Mouse (Mus musculus) heart, postnatal 0 days (tissue): Measurements from ENCODE around the gene Acox3. TPM values are rescaled to one million over a fixed set of nuclear protein-coding genes. Genes with fewer than 3 reads are reported as not detected.

Experiments
- ATAC-seq: fragments of 200-750 bp; cut with Nextera tagmentation; 2 replicates; pipeline ENCODE4 v1.8.0; 2017; ENCODE audit warnings: low read depth, moderate number of reproducible peaks, moderate library complexity; ENCODE audit not compliant: insufficient read depth
- DNase-seq: peaks from one replicate; pipeline ENCODE4 v3.0.0-alpha.2; 2016; ENCODE audit warnings: low spot score
- H3K27ac ChIP-seq: fragments of 300-500 bp; sonication (generic); 2 replicates; pipeline ENCODE4 v1.5.1; 2014; ENCODE audit warnings: low read depth, mild to moderate bottlenecking
- H3K27me3 ChIP-seq: fragments of 300-500 bp; sonication (generic); 2 replicates; pipeline ENCODE4 v1.6.1; 2014; ENCODE audit warnings: low read length, mixed read lengths; ENCODE audit not compliant: control insufficient read depth, insufficient read depth
- H3K36me3 ChIP-seq: fragments of 300-500 bp; sonication (generic); replicated peaks from 2 replicates; pipeline ENCODE4 v1.6.1; 2014; ENCODE audit warnings: low read length, mixed read lengths; ENCODE audit not compliant: control insufficient read depth, insufficient read depth
- H3K4me1 ChIP-seq: fragments of 300-500 bp; sonication (generic); 2 replicates; pipeline ENCODE4 v1.6.1; 2014; ENCODE audit warnings: antibody characterized with exemption; ENCODE audit not compliant: control insufficient read depth, insufficient read depth
- H3K4me2 ChIP-seq: fragments of 300-500 bp; sonication (generic); 2 replicates; pipeline ENCODE4 v1.6.1; 2014; ENCODE audit warnings: low read depth, mild to moderate bottlenecking, low read length, moderate library complexity
- H3K4me3 ChIP-seq: fragments of 300-500 bp; sonication (generic); 2 replicates; pipeline ENCODE4 v1.5.1; 2014; ENCODE audit warnings: low read depth, low read length
- H3K9ac ChIP-seq: fragments of 300-500 bp; sonication (generic); replicated peaks from 2 replicates; pipeline ENCODE4 v1.6.1; 2014; ENCODE audit warnings: low read depth, low read length, mixed read lengths
- H3K9me3 ChIP-seq: fragments of 300-500 bp; sonication (generic); replicated peaks from 2 replicates; pipeline ENCODE4 v1.6.1; 2016; ENCODE audit warnings: low read length; ENCODE audit not compliant: control insufficient read depth
- CTCF ChIP-seq: IDR thresholded peaks from 2 replicates; pipeline ENCODE4 v1.5.1; 2016; ENCODE audit warnings: antibody characterized with exemption, control low read depth, low read depth
- EP300 ChIP-seq: IDR thresholded peaks from 2 replicates; pipeline ENCODE4 v1.6.1; 2016; ENCODE audit warnings: antibody characterized with exemption, low read depth
- WGBS: fragments of 180-500 bp; shearing (Covaris S2); extraction: QIAGEN DNeasy Blood & Tissue Kit; methylation state at CpG from one replicate; pipeline ENCODE4 v1.1.7; 2014; 5-methylcytosine and 5-hydroxymethylcytosine counted together
- polyA plus RNA-seq: library from polyadenylated mRNA; unstranded; fragments of >200 nt; fragmentation: Nextera tagmentation; extraction: Ambion mirVana; gene quantifications from 2 replicates; pipeline ENCODE4 v1.2.1, GENCODE M21; 2015
- total RNA-seq: library from RNA; depleted of rRNA; stranded (reverse); fragments of >200 nt; gene quantifications from 2 replicates; pipeline ENCODE4 v1.2.3, GENCODE M21; 2014; ENCODE audit warnings: low replicate concordance

Gene Acox3
- total and polyA plus RNA-seq, 2 experiments from 2014 or later = 13.4 to 26.8 TPM

- Histone ChIP-seq H3K9ac (no peak overlapping the region), H3K4me1 (peaks cover 10% of the 10 kb centered on the region; the same call in 1 of the 2 replicates), H3K4me3 (no peak overlapping the region), H3K9me3 (no peaks in the 10 kb centered on the region), H3K4me2 (no peak overlapping the region), H3K27ac (no peak overlapping the region), H3K36me3 (peaks cover 18% of the 10 kb centered on the region), H3K27me3 (no peaks in the 10 kb centered on the region)
- TF ChIP-seq EP300 (no peak), CTCF (no peak)
- WGBS = 90% methylated on average over 11 of the region's 11 CpGs
- ATAC-seq (no peak), DNase-seq (no peak)
These were observed 29.1 kb downstream of the Acox3 start for GRCm38 (mm10) chr5:35611900-35612299.

- DNase-seq (no peak), ATAC-seq (no peak)
- Histone ChIP-seq H3K4me3 (no peak overlapping the region), H3K27me3 (no peaks in the 10 kb centered on the region), H3K9ac (no peak overlapping the region), H3K4me2 (no peak overlapping the region), H3K36me3 (peaks cover 18% of the 10 kb centered on the region), H3K4me1 (peaks cover 10% of the 10 kb centered on the region; the same call in 1 of the 2 replicates), H3K9me3 (no peaks in the 10 kb centered on the region), H3K27ac (no peak overlapping the region)
- 89% methylated on average over 8 of the region's 8 CpGs for whole genome bisulfite sequencing
- TF ChIP-seq CTCF (no peak), EP300 (no peak)
These were observed 29.9 kb downstream of the Acox3 start for GRCm38 (mm10) chr5:35612722-35613121.

GRCm38 (mm10) chr5:35616943-35617342, 34.1 kb downstream of the Acox3 start:
- H3K27ac ChIP-seq = no peak overlapping the region
- peaks cover 10% of the 10 kb centered on the region for H3K36me3 ChIP-seq
- H3K4me2 ChIP-seq = no peak overlapping the region
- no peak overlapping the region for H3K4me3 ChIP-seq
- DNase-seq (no peak), ATAC-seq (no peak)
- H3K27me3 ChIP-seq = no peaks in the 10 kb centered on the region
- H3K9ac ChIP-seq = no peak overlapping the region
- H3K4me1 ChIP-seq = peaks cover 12% of the 10 kb centered on the region; the same call in 1 of the 2 replicates
- no peaks in the 10 kb centered on the region for H3K9me3 ChIP-seq
- no peak for TF ChIP-seq CTCF
- no peak for TF ChIP-seq EP300
- WGBS = 49% methylated on average over 5 of the region's 5 CpGs

- Histone ChIP-seq H3K4me3 (no peak overlapping the region), H3K4me1 (peaks cover 12% of the 10 kb centered on the region; the same call in 1 of the 2 replicates), H3K9ac (no peak overlapping the region), H3K27ac (no peak overlapping the region), H3K27me3 (no peaks in the 10 kb centered on the region), H3K4me2 (no peak overlapping the region), H3K36me3 (no peaks in the 10 kb centered on the region), H3K9me3 (no peaks in the 10 kb centered on the region)
- peak; percentile 31 for DNase-seq
- 10% methylated on average over 4 of the region's 4 CpGs for WGBS
- TF ChIP-seq CTCF (no peak), EP300 (no peak)
- ATAC-seq = peak; percentile 74
These were observed 38.3 kb downstream of the Acox3 start for GRCm38 (mm10) chr5:35621114-35621513.

GRCm38 (mm10) chr5:35623831-35624230, 41.0 kb downstream of the Acox3 start:
- Histone ChIP-seq H3K4me2 (no peak overlapping the region), H3K4me3 (no peak overlapping the region), H3K9me3 (no peaks in the 10 kb centered on the region), H3K4me1 (peaks cover 12% of the 10 kb centered on the region; the same call in 1 of the 2 replicates), H3K9ac (no peak overlapping the region), H3K36me3 (no peaks in the 10 kb centered on the region), H3K27me3 (no peaks in the 10 kb centered on the region), H3K27ac (no peak overlapping the region)
- ATAC-seq = no peak
- no peak for DNase-seq
- no peak for TF ChIP-seq EP300
- no peak for TF ChIP-seq CTCF

- peaks cover 12% of the 10 kb centered on the region; the same call in 1 of the 2 replicates for H3K4me1 ChIP-seq
- H3K9ac ChIP-seq = no peak overlapping the region
- WGBS = 42% methylated on average over 4 of the region's 4 CpGs
- DNase-seq (no peak), ATAC-seq (peak; percentile 59)
- H3K4me2 ChIP-seq = no peak overlapping the region
- TF ChIP-seq CTCF (no peak), EP300 (no peak)
- no peaks in the 10 kb centered on the region for H3K36me3 ChIP-seq
- H3K27me3 ChIP-seq = no peaks in the 10 kb centered on the region
- no peak overlapping the region for H3K4me3 ChIP-seq
- no peak overlapping the region for H3K27ac ChIP-seq
- H3K9me3 ChIP-seq = no peaks in the 10 kb centered on the region
These were observed 42.0 kb downstream of the Acox3 start for GRCm38 (mm10) chr5:35624751-35625239.
